Mouse (Mus musculus) midbrain, embryonic 12.5 days (tissue): ENCODE measurements around the gene Smdt1. TPM values are rescaled to one million over a fixed set of nuclear protein-coding genes. Genes with fewer than 3 reads are reported as not detected.

Experiments used
- microRNA-seq: library from miRNA; unstranded; fragments of <30 nt; microRNA quantifications from one replicate; pipeline ENCODE4, GENCODE M21; 2017
- polyA plus RNA-seq: library from polyadenylated mRNA; unstranded; fragments of >200 nt; fragmentation: Nextera tagmentation; extraction: Ambion mirVana; gene quantifications from 2 replicates; pipeline ENCODE4 v1.2.1, GENCODE M21; 2016

Smdt1 gene
- polyA plus RNA-seq, 1 experiment from 2014 or later, result 261 TPM

Small RNAs within 50 kb of the gene (microRNA-seq; reads per million reads assigned to microRNA genes)
- gene Mir7684, result not detected

Other genes with a start within 250 kb of the Smdt1 start
- gene Ccdc134, start 211.0 kb upstream of the Smdt1 start, polyA plus RNA-seq, result 17.3 and 18.3 TPM in 2 replicates
- 274 and 276 TPM in 2 replicates for gene Srebf2, start 191.8 kb upstream of the Smdt1 start, polyA plus RNA-seq
- gene Shisa8, start 126.1 kb upstream of the Smdt1 start, polyA plus RNA-seq, result 0.73 and 0.80 TPM in 2 replicates
- 0.37 TPM in 1 of 2 replicates, not detected in the other for gene Tnfrsf13c, start 114.6 kb upstream of the Smdt1 start, polyA plus RNA-seq
- gene Cenpm, start 94.2 kb upstream of the Smdt1 start, polyA plus RNA-seq, result 60.1 and 61.9 TPM in 2 replicates
- gene 1500009C09Rik, start 86.6 kb upstream of the Smdt1 start, polyA plus RNA-seq, result 2.6 and 3.3 TPM in 2 replicates
- gene Sept3, start 64.1 kb upstream of the Smdt1 start, polyA plus RNA-seq, result 237 and 291 TPM in 2 replicates
- 0.13 TPM in 1 of 2 replicates, not detected in the other for gene Wbp2nl, start 40.0 kb upstream of the Smdt1 start, polyA plus RNA-seq
- gene Naga, start within 50 bp of the Smdt1 start, polyA plus RNA-seq, result 24.0 and 24.9 TPM in 2 replicates
- 3.3 and 4.1 TPM in 2 replicates for gene Pheta2, start within 50 bp of the Smdt1 start, polyA plus RNA-seq
- 277 and 315 TPM in 2 replicates for gene Ndufa6, start 15.4 kb downstream of the Smdt1 start, polyA plus RNA-seq
- 2.3 and 2.8 TPM in 2 replicates for gene Cyp2d22, start 41.3 kb downstream of the Smdt1 start, polyA plus RNA-seq
- not detected in 2 replicates for gene Cyp2d11, start 55.1 kb downstream of the Smdt1 start, polyA plus RNA-seq
- gene Cyp2d10, start 68.2 kb downstream of the Smdt1 start, polyA plus RNA-seq, result not detected in 2 replicates
- not detected in 2 replicates for gene Cyp2d9, start 94.5 kb downstream of the Smdt1 start, polyA plus RNA-seq
- not detected in 2 replicates for gene Cyp2d12, start 216.1 kb downstream of the Smdt1 start, polyA plus RNA-seq